Mouse (Mus musculus) forebrain, embryonic 16.5 days (tissue): ENCODE measurements at regions not wholly inside any gene's neighbourhood (a gene's known extent, or its start where the extent isn't known, plus 50 kb on each side); places are given as distances from the start of the nearest gene placed in this dataset.

Source experiments
- ATAC-seq: fragments of 200-750 bp; cut with Nextera tagmentation; 2 replicates; pipeline ENCODE4 v1.8.0; 2017; ENCODE audit warnings: mild to moderate bottlenecking, moderate library complexity
- H3K27ac ChIP-seq: fragments of 300-500 bp; sonication (generic); 2 replicates; pipeline ENCODE4 v1.5.1; 2014; ENCODE audit warnings: low read length, control low read depth
- H3K27me3 ChIP-seq: fragments of 300-500 bp; sonication (generic); replicated peaks from 2 replicates; pipeline ENCODE4 v1.6.1; 2014; ENCODE audit warnings: low read length; ENCODE audit not compliant: control insufficient read depth, insufficient read depth
- H3K36me3 ChIP-seq: fragments of 300-500 bp; sonication (generic); 2 replicates; pipeline ENCODE4 v1.6.1; 2014; ENCODE audit not compliant: control insufficient read depth, insufficient read depth
- H3K4me1 ChIP-seq: fragments of 300-500 bp; sonication (generic); replicated peaks from 2 replicates; pipeline ENCODE4 v1.6.1; 2014; ENCODE audit warnings: low read length; ENCODE audit not compliant: control insufficient read depth, insufficient read depth
- H3K4me2 ChIP-seq: fragments of 300-500 bp; sonication (generic); 2 replicates; pipeline ENCODE4 v1.6.1; 2014; ENCODE audit warnings: mild to moderate bottlenecking, low read length, control low read depth
- H3K4me3 ChIP-seq: fragments of 300-500 bp; sonication (generic); replicated peaks from 2 replicates; pipeline ENCODE4 v1.5.1; 2014; ENCODE audit warnings: mild to moderate bottlenecking, low read length, control low read depth
- H3K9ac ChIP-seq: fragments of 300-500 bp; sonication (generic); replicated peaks from 2 replicates; pipeline ENCODE4 v1.6.1; 2014; ENCODE audit warnings: low read depth, low read length, control low read depth
- H3K9me3 ChIP-seq: fragments of 300-500 bp; sonication (generic); 2 replicates; pipeline ENCODE4 v1.6.1; 2016; ENCODE audit warnings: low read length; ENCODE audit not compliant: control insufficient read depth
- WGBS: fragments of 180-500 bp; shearing (Covaris S2); extraction: QIAGEN DNeasy Blood & Tissue Kit; methylation state at CpG from one replicate; pipeline ENCODE4 v1.1.7; 2014; 5-methylcytosine and 5-hydroxymethylcytosine counted together

DNA sequence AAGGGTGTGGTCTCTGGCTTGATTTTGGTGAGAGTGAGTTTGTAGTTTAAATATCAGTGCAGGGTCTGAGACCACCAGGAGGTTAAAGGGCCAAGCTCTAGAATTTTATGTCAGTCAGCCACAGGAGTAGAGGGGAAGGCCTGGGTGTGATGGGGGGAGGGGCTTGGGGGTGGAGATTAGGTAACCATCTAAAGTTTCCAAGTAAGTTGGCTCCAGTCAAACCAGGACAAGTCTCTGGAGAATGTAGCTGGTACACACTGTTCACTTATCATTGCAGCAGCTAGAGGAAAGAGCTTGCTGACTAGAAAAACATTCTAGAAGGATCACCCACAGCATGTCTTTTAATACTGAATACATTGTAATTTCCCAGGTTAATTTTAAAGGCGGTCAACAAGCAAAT lies 123.6 kb upstream of the Hey2 start:
- no peaks in the 10 kb centered on the region for H3K9me3 ChIP-seq
- H3K36me3 ChIP-seq: no peaks in the 10 kb centered on the region
- H3K27ac ChIP-seq: no peak overlapping the region
- no peak for ATAC-seq
- no peak overlapping the region for H3K9ac ChIP-seq
- H3K27me3 ChIP-seq: no peaks in the 10 kb centered on the region
- H3K4me3 ChIP-seq: no peak overlapping the region
- no peak overlapping the region for H3K4me2 ChIP-seq
- 95% methylated on average over 1 of the region's 1 CpGs for whole genome bisulfite sequencing
- H3K4me1 ChIP-seq: no peaks in the 10 kb centered on the region

- Histone ChIP-seq H3K4me1 (no peaks in the 10 kb centered on the region), H3K9me3 (no peaks in the 10 kb centered on the region), H3K4me3 (no peak overlapping the region), H3K27ac (no peak overlapping the region), H3K27me3 (no peaks in the 10 kb centered on the region), H3K36me3 (no peaks in the 10 kb centered on the region), H3K9ac (no peak overlapping the region), H3K4me2 (no peak overlapping the region)
- 88% methylated on average over 3 of the region's 3 CpGs for WGBS
- ATAC-seq: no peak
Observed at GRCm38 (mm10) chr10:30953825-30954224, 111.2 kb upstream of the Hey2 start.

DNA sequence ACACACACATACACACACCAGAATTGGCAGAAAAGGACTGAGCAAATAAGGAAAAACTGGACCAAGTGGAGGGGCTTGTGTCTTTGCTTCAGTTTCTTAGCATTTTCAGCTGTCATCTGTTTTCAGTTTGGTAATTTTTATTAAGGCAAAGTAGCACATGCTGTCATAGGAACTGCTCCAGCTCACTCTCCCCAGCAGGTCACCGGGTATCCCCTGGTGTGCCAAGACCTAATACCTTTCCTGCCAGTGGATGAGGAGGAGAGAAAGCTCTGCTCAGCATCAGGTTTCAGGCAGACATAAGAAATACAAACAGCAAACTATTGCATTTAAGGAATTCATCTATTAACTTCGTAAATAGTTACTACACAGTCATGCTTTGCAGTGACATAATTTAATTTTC lies 109.8 kb upstream of the Hey2 start:
- Histone ChIP-seq H3K4me3 (no peak overlapping the region), H3K27ac (no peak overlapping the region), H3K27me3 (no peaks in the 10 kb centered on the region), H3K9me3 (no peaks in the 10 kb centered on the region), H3K4me2 (no peak overlapping the region), H3K4me1 (no peaks in the 10 kb centered on the region), H3K36me3 (no peaks in the 10 kb centered on the region), H3K9ac (no peak overlapping the region)
- WGBS: 69% methylated on average over 2 of the region's 2 CpGs
- no peak for ATAC-seq

DNA sequence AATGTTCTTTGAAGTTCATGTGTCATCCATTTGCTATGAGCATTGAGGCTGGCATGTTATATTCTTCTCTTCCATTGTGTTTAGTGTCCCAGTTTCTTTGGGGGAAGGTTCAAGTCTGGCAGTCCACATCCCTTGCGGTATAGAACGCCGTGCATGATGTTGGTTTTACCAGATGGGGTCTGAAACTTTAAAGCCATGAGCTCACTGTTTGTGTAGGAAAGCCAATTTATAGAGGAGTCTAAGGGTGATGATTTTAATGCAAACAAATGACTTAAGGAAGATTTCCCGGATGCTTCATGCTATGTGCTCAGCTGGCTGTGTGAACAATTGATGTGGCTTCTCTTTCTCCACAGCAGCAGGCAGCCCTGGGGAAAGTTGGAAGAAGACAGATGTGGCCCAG lies 104.0 kb upstream of the Hey2 start:
- 82% methylated on average over 4 of the region's 4 CpGs for WGBS
- H3K27ac ChIP-seq: no peak overlapping the region
- H3K4me1 ChIP-seq: no peaks in the 10 kb centered on the region
- H3K4me3 ChIP-seq: no peak overlapping the region
- H3K36me3 ChIP-seq: no peaks in the 10 kb centered on the region
- ATAC-seq: no peak
- H3K27me3 ChIP-seq: no peaks in the 10 kb centered on the region
- no peak overlapping the region for H3K9ac ChIP-seq
- no peaks in the 10 kb centered on the region for H3K9me3 ChIP-seq
- no peak overlapping the region for H3K4me2 ChIP-seq

DNA sequence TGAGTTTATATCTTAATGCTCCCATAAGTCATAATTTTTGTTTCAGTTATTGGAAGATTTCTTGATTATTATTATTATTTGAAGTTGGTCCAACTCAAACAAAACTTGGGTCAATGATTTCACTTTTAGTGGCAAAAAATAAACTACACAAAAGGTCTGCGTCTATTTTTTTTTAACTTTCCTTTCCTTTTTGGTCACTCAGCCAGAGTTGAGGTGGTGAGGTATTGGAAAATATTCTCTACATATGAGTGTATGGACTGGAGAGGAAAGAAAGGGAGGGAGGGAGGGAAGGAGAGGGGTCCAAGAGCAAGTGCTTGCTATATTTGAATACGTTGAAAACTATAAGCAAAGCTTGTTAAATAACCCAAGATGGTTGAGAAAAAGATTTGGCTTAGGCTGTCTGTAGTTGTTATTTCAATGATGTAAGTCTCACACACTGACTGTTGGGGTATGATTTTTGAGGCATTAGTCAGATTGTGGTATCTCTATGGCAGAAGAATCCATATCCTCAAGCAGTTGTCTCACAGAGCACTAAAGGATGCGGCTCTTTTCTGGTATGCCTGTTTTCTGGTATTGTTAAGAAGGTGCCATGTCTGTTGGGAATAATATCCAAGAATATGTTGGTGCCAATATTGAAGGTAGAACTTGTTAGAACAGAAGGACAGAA lies 75.9 kb upstream of the Hey2 start:
- Histone ChIP-seq H3K4me1 (no peaks in the 10 kb centered on the region), H3K4me2 (no peak overlapping the region), H3K9me3 (no peaks in the 10 kb centered on the region), H3K9ac (no peak overlapping the region), H3K27ac (no peak overlapping the region), H3K36me3 (no peaks in the 10 kb centered on the region), H3K27me3 (no peaks in the 10 kb centered on the region), H3K4me3 (no peak overlapping the region)
- WGBS: 85% methylated on average over 3 of the region's 3 CpGs
- no peak for ATAC-seq

DNA sequence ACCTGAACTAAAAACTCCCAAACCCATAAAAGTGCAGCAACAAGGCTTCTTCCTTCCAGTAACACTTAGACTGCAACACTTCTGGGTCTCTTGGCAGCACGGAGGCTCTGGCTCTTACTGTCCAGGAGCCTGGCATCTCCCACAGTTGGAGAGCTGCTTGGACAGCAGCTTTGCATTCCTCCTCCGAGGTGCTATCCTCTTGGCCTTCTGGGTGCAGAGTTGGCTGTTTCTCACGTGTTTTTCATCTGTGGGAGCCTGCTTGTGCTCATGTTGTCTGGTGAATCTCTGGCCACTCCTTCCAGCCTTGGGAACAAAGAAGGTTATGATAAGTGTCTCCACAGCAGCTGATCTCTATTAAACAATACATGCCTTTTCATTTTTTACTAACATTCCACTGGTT lies 51.2 kb upstream of the Hey2 start:
- H3K4me2 ChIP-seq: no peak overlapping the region
- WGBS: 63% methylated on average over 3 of the region's 3 CpGs
- H3K4me3 ChIP-seq: no peak overlapping the region
- no peaks in the 10 kb centered on the region for H3K4me1 ChIP-seq
- no peaks in the 10 kb centered on the region for H3K9me3 ChIP-seq
- no peak for ATAC-seq
- no peaks in the 10 kb centered on the region for H3K27me3 ChIP-seq
- H3K27ac ChIP-seq: no peak overlapping the region
- H3K36me3 ChIP-seq: no peaks in the 10 kb centered on the region
- H3K9ac ChIP-seq: no peak overlapping the region
